Mouse (Mus musculus) left cerebral cortex, postnatal 4 days (tissue): ENCODE measurements around the gene Exosc2. TPM values are rescaled to one million over a fixed set of nuclear protein-coding genes. Genes with fewer than 3 reads are reported as not detected.
"Not testable (repeated sequence)": the region's sequence is repeated elsewhere in the genome, so short reads cannot be mapped to it uniquely, and the experiment has no call there.

ENCODE experiments used
- DNase-seq: peaks from one replicate; pipeline ENCODE4 v3.0.0-alpha.2; 2022
- intact Hi-C: fragments of 180-260 bp; cut with DNase I; formaldehyde crosslinking; loops from one replicate; pipeline ENCODE4 v1.15.1; 2025
- total RNA-seq, 2 experiments: library from RNA; stranded (reverse); gene quantifications; 2 replicates each; pipeline ENCODE4 v1.2.3; 2021

Exosc2 gene
- total RNA-seq, 2 experiments from 2014 or later = 28.4 to 29.0 TPM

GRCm38 (mm10) chr2:31663804-31664180 is 6.7 kb upstream of the Exosc2 start:
- intact Hi-C loops = no loop called here
- no peak for DNase-seq

DNA sequence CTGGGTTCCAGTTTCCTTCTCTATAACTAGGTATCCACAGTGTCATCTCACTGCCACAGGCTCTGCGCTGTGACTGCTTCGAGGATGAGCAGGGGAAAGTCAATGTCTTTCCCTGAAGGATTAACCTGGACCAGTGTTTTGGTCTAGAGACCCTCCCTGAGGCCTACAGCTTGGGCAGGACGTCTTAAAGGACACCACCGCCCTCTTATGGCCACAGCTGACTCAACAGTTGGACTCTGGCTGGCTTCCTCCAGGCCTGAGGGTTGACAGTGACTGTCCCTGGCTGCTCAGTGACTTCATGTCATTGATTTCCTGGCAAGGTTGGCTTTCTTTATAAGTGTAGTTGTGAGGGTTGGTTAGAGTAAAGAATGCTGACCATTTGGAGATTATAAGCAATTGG is 3.2 kb upstream of the Exosc2 start:
- peak; percentile 61 for DNase-seq
- intact Hi-C loops = no loop called here

- no peak for DNase-seq
- intact Hi-C loops = no loop called here
Measured at GRCm38 (mm10) chr2:31678641-31679040, 8.1 kb downstream of the Exosc2 start.

- DNase-seq, intact Hi-C loops: not testable (repeated sequence)
Measured at GRCm38 (mm10) chr2:31681051-31681707, 10.7 kb downstream of the Exosc2 start.

DNA sequence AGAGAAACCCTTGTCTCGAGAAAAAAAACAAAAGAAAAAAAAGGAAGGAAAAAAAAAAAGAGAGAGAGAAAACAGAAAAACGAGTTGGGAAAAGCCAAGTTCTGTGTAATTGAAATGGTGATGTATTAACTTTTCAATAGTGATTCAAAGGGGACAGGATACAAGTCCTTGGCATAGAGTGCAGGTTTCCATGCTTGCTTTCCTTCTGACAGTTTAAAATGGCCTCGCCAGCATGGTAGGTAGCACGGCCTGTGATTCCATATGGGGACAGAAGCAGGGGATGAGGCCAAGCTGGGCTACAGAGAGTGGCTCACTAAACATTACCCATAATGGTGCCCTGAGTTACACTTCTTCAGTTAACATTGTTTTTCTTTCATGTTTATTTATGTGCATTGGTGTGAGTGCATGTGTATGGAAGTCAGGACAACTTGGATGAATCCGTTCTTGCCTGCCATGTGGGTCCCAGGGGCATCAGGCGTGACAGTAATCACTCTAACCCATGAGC is 11.3 kb downstream of the Exosc2 start:
- DNase-seq = no peak
- intact Hi-C loops = no loop called here

GRCm38 (mm10) chr2:31683666-31684065 is 13.2 kb downstream of the Exosc2 start:
- intact Hi-C loops = no loop called here
- DNase-seq = peak; percentile 66

- intact Hi-C loops = loop anchor here (2.0 to 5.0 kb wide), 2 partner anchors 99 to 224 kb away; no protein-coding TSS in a partner anchor
- peak; percentile 96 for DNase-seq
Measured at GRCm38 (mm10) chr2:31688074-31688925, 17.8 kb downstream of the Exosc2 start, which contains the start of gene Abl1. TSS of gene Abl1 (plus strand) at chr2:31688376.

DNA sequence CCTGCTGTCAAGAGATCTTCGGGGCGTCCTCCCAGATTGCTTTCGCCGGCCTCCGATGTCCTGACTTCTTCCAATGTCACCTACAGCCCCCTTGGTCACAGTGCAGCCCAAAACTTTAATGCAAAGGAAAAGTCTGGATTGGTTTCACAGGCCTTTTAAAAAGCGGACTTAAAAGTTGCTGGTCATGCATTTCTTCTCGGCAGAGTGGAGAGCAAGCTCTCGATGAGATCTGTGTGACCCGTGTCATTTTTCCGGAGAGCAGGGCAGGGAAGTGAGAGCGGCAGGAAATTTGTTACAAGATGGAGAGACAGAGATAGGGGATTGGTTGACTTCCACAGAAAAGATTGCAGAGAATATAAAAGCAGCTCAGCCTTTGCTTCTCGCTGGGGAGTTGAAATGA is 18.5 kb downstream of the Exosc2 start:
- no peak for DNase-seq
- intact Hi-C loops = loop anchor here (2.0 to 5.0 kb wide), 2 partner anchors 98 to 223 kb away; no protein-coding TSS in a partner anchor

GRCm38 (mm10) chr2:31690063-31690462 is 19.5 kb downstream of the Exosc2 start:
- intact Hi-C loops = loop anchor here (10.0 kb wide), 1 partner anchor 55 kb away; no protein-coding TSS in a partner anchor
- DNase-seq = no peak

DNA sequence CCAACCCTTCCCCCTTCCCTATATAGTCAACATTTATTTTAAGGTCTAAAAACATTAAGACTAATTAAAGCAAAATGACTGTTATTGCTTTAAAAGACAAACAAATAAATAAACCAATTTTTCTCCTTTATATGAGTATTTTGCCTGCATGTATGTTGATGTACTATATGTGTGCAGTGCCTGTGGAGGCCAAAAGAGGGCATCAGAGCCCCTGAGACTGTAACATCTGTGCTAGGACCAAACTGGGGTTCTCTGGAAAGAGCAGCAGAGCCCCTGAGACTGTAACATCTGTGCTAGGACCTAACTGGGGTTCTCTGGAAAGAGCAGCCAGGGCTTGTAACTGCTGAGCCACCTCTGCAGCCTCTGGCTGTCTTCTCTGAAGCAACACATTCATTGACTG is 27.7 kb downstream of the Exosc2 start:
- intact Hi-C loops = loop anchor here (10.0 kb wide), 1 partner anchor 47 kb away; no protein-coding TSS in a partner anchor
- DNase-seq = no peak

- intact Hi-C loops = no loop called here
- no peak for DNase-seq
Measured at GRCm38 (mm10) chr2:31700545-31701446, 30.3 kb downstream of the Exosc2 start.

DNA sequence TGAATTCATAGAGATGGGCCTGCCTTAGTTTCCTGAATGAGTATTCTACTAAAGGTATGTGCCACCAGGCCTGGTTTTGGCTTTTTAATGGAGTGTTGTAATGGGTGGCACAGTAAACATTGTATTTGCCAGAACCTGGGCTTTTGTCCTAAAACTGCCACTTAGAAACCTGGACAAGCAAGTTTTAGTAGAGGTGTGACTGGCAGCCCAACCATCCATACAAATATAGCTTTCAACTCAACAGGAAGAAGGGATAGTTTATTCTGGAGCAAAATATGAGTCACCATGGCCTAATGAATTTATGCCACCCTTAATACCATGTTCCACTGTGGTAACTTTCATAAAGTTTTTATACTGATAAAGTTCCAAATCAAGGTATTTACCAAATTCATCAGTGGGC is 32.7 kb downstream of the Exosc2 start:
- intact Hi-C loops = no loop called here
- DNase-seq = no peak

- DNase-seq = no peak
- intact Hi-C loops = no loop called here
Measured at GRCm38 (mm10) chr2:31705914-31706313, 35.4 kb downstream of the Exosc2 start.

- no peak for DNase-seq
- intact Hi-C loops = no loop called here
Measured at GRCm38 (mm10) chr2:31706531-31706930, 36.0 kb downstream of the Exosc2 start.

DNA sequence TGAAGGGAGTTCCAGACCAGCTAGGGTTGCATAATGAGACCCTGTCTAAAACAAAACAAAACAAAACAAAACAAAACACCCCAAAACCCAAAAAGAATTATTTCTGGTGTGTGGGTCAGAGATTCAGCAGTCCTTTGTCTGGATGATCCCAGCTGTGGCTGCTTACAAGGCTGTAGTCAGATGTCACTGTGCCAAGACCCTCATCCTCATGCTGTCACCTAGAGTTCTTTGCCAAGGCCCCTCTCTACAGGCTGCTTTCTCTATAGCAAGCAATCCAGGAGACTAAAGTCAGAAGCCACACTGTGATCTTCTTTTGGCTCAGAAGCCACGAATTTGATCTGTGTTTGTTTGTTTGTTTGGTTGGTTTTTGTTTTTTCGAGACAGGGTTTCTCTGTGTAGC is 42.2 kb downstream of the Exosc2 start:
- intact Hi-C loops = no loop called here
- peak; percentile 44 for DNase-seq

DNA sequence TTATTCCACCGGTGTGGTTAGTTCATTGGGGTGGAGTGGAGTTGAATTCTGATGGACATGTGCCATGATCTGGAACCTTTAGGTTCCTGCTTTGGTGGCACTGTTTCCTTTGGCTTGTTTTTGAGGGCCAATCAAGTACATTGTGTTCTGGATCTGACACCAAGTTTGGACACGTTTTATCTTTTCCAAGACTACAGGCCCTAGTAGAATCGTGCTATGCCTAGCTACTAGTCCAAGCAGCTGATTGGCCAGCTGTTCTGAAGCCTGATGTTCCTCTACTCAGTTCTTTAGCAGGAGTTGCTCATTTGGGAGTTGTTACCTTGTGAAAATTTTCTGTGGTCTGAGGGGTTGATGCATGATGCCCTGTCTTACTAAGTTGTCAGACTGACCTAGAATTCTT is 43.3 kb downstream of the Exosc2 start:
- DNase-seq = no peak
- intact Hi-C loops = no loop called here

DNA sequence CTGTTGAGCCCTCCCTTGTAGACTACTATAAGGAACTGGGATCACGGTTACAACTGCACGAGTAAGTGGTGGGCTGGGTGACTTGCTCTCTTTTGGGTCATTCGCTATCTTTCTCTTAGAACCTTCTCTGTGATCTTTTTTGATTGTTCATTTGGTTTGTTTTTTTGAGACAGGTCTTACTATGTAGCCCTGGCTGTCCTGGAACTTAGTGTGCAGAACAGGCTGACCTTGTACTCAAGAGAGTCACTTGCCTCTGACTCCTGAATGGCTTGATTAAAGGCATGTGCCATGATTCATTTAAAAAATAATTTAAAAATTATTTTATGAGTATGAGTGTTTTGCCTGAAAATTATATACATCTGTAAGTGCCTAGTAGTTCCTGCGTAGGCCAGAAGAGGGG is 44.3 kb downstream of the Exosc2 start:
- intact Hi-C loops = no loop called here
- DNase-seq = no peak

DNA sequence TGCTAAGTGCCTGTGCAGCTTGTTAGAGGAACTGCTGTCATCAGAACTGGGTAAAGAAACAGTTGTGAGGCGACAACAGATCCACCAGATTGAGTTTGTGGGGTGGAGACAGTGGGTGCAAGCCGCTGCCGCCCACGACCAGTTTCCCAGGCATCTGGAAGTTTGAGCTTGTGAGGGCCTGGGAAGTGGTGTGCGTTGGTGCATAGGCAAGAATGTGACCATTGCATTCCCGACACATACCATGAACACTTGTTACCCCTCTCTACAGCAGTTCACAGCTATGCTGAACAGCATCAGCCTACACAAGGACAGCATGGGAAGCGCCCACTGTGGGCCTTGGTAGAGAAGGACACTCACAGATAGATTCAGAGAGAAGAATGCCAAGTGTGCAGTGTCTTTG is 45.5 kb downstream of the Exosc2 start:
- intact Hi-C loops = no loop called here
- no peak for DNase-seq

DNA sequence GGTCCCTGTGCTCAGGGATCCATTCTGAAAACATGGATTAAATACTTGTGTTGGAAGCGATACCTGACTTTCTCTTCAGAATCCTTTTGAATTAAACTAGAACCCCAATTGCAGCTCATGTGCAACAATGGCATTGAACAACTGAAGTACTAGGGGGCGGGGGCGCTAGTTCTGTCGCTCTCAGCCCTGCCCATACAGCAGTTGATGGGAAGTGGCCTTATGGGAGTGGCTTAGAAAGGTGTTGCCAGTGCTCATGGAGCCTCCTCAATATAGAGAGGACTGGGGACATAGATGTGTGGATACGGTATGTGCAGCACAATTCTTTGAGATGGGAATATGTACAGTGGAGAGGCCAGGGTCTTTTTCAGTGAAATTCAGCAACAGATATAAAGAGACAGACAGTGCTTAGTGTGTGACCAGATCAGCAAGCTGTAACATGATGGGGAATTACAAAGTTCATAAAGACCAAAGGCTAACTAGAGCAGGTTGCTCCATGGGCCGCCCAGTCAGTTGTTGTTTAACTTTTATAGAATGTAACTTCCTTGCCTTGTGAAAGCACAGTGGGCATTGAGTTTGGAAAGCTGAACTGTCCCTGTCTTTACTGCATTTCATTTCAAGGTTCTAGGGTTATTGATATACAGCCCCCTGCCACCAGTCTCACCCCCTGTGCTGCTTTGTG is 48.8 kb downstream of the Exosc2 start:
- intact Hi-C loops = no loop called here
- DNase-seq = no peak

- intact Hi-C loops = no loop called here
- no peak for DNase-seq
Measured at GRCm38 (mm10) chr2:31719944-31720343, 49.4 kb downstream of the Exosc2 start.
